Mouse (Mus musculus) intestine, embryonic 16.5 days (tissue): ENCODE measurements at regions not wholly inside any gene's neighbourhood (a gene's known extent, or its start where the extent isn't known, plus 50 kb on each side); places are given as distances from the start of the nearest gene placed in this dataset.

Experiments used
- ATAC-seq: fragments of 200-750 bp; cut with Nextera tagmentation; 2 replicates; pipeline ENCODE4 v1.8.0; 2017; ENCODE audit warnings: moderate TSS enrichment, moderate library complexity
- H3K27ac ChIP-seq: fragments of 300-500 bp; sonication (generic); 2 replicates; pipeline ENCODE4 v1.5.1; 2014; ENCODE audit warnings: mild to moderate bottlenecking, low read length
- H3K27me3 ChIP-seq: fragments of 300-500 bp; sonication (generic); replicated peaks from 2 replicates; pipeline ENCODE4 v1.6.1; 2014; ENCODE audit warnings: low read length, control low read depth, mixed read lengths; ENCODE audit not compliant: control insufficient read depth, insufficient read depth
- H3K36me3 ChIP-seq: fragments of 300-500 bp; sonication (generic); 2 replicates; pipeline ENCODE4 v1.6.1; 2014; ENCODE audit warnings: low read length, control low read depth; ENCODE audit not compliant: control insufficient read depth, insufficient read depth
- H3K4me1 ChIP-seq: fragments of 300-500 bp; sonication (generic); 2 replicates; pipeline ENCODE4 v1.6.1; 2014; ENCODE audit warnings: low read length, control low read depth, mixed read lengths; ENCODE audit not compliant: control insufficient read depth, insufficient read depth
- H3K4me2 ChIP-seq: fragments of 300-500 bp; sonication (generic); 2 replicates; pipeline ENCODE4 v1.6.1; 2014; ENCODE audit warnings: low read depth, low read length, control low read depth
- H3K4me3 ChIP-seq: fragments of 300-500 bp; sonication (generic); 2 replicates; pipeline ENCODE4 v1.5.1; 2014; ENCODE audit warnings: mild to moderate bottlenecking, low read length
- H3K9ac ChIP-seq: fragments of 300-500 bp; sonication (generic); 2 replicates; pipeline ENCODE4 v1.6.1; 2014; ENCODE audit warnings: low read depth, low read length
- H3K9me3 ChIP-seq: fragments of 300-500 bp; sonication (generic); 2 replicates; pipeline ENCODE4 v1.6.1; 2016; ENCODE audit warnings: low read length, control low read depth; ENCODE audit not compliant: control insufficient read depth
- WGBS: fragments of 180-500 bp; shearing (Covaris S2); extraction: QIAGEN DNeasy Blood & Tissue Kit; methylation state at CpG from one replicate; pipeline ENCODE4 v1.1.7; 2014; 5-methylcytosine and 5-hydroxymethylcytosine counted together

DNA sequence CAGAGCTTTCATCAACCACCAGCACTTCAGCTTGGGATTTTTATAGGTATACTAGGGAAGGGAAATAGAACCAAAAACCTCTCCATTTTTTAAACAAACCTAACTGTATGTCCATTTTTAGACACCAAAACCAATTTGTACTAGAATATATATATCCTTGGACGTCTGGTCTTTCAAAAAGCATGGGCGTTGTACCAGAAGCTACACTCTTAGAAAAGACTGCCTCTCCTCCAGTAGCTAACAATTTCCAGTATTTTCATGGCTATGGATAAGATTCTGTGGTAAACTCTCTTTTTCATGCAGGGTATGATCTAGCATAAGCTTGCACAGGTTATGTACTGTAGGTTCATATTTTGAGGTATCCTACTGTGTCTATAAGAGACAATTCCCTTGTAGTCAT is 219.1 kb upstream of the Nudt12 start:
- Histone ChIP-seq H3K27ac (no peak overlapping the region), H3K4me2 (no peak overlapping the region), H3K27me3 (no peaks in the 10 kb centered on the region), H3K9me3 (no peaks in the 10 kb centered on the region), H3K36me3 (no peaks in the 10 kb centered on the region), H3K9ac (no peak overlapping the region), H3K4me3 (no peak overlapping the region), H3K4me1 (no peaks in the 10 kb centered on the region)
- WGBS, result 77% methylated on average over 2 of the region's 2 CpGs
- ATAC-seq, result no peak
